ENCODE assay signal across 23 mouse cellular contexts in genomic region chr3:136716247-136716646, GRCm38 (mm10). TPM values are rescaled to one million over a fixed set of nuclear protein-coding genes. Genes with fewer than 3 reads are reported as not detected.
A peak's percentile ranks its signal among the peaks of the same experiment; 100 is the strongest.
DNase-seq lines count a peak whose midpoint lies in the region; ATAC-seq and TF ChIP-seq lines count a peak whose summit lies in the region.
"Had no signal": no experiment of that assay in that cellular context is flagged by ENCODE, and none has a peak within 500 bp of the region (broad histone marks: within the 10 kb centered on the region; RNA-seq: fewer than 3 reads in every experiment).

No protein-coding gene starts in this region.

- H3K9me3 ChIP-seq in heart, embryonic 12.5 days (replicated peaks), result 0 out of 2 replicates have a peak, but pooled peaks cover 2% of the 10 kb centered on the region
- no peaks in the 10 kb centered on the region for H3K9me3 ChIP-seq in neural tube, embryonic 14.5 days (ENCODE audit: control insufficient read depth, low read length)
- no peaks in the 10 kb centered on the region for H3K9me3 ChIP-seq in neural tube, embryonic 15.5 days (replicated peaks)
- H3K9me3 ChIP-seq in midbrain, postnatal 0 days (ENCODE audit: low read length), result no peaks in the 10 kb centered on the region
- H3K9me3 ChIP-seq: embryonic facial prominence, embryonic 12.5 days; embryonic facial prominence, embryonic 15.5 days; heart, embryonic 10.5 days; hindbrain, embryonic 10.5 days; hindbrain, embryonic 13.5 days had no signal

- H3K36me3 ChIP-seq in heart, embryonic 12.5 days, result peaks cover 4% of the 10 kb centered on the region; the same call in 1 of the 2 replicates
- no peaks in the 10 kb centered on the region for H3K36me3 ChIP-seq in neural tube, embryonic 14.5 days (ENCODE audit: control insufficient read depth, insufficient read depth, low read length)
- no peaks in the 10 kb centered on the region for H3K36me3 ChIP-seq in neural tube, embryonic 15.5 days
- H3K36me3 ChIP-seq in midbrain, postnatal 0 days (ENCODE audit: insufficient read depth, low read length), result no peaks in the 10 kb centered on the region
- H3K36me3 ChIP-seq: embryonic facial prominence, embryonic 12.5 days; embryonic facial prominence, embryonic 15.5 days; heart, embryonic 10.5 days; hindbrain, embryonic 13.5 days had no signal

- DNase-seq in cerebellum, adult 2 months, result no peak
- no peak for DNase-seq in heart, postnatal 4 days
- DNase-seq in midbrain, postnatal 0 days (ENCODE audit: low spot score), result no peak
- DNase-seq: adrenal gland, adult 8-10 months; adrenal gland, postnatal 25 days; cerebellum, adult 18-20 months; cerebellum, adult 9-11 months; cerebellum, postnatal 25 days; gastrocnemius, postnatal 10 days; gastrocnemius, postnatal 36 days; heart, adult 2 months had no signal

- WGBS in cerebellum, adult 2 months, result 55% methylated on average over 6 of the region's 6 CpGs
- 64% methylated on average over 6 of the region's 6 CpGs for WGBS in heart, embryonic 12.5 days
- 83% methylated on average over 6 of the region's 6 CpGs for WGBS in neural tube, embryonic 14.5 days
- 91% methylated on average over 6 of the region's 6 CpGs for WGBS in neural tube, embryonic 15.5 days
- WGBS in midbrain, postnatal 0 days, result 86% methylated on average over 6 of the region's 6 CpGs

- 0 out of 2 replicates have a peak overlapping the region, but pooled peaks have one; percentile 40 for H3K27ac ChIP-seq in cerebellum, adult 2 months (ENCODE audit: insufficient read depth, low read length)
- H3K27ac ChIP-seq in heart, embryonic 12.5 days (ENCODE audit: poor library complexity, severe bottlenecking), result no peak overlapping the region
- no peak overlapping the region for H3K27ac ChIP-seq in neural tube, embryonic 14.5 days (ENCODE audit: low read depth, low read length)
- H3K27ac ChIP-seq in neural tube, embryonic 15.5 days (replicated peaks), result no peak overlapping the region
- no peak overlapping the region for H3K27ac ChIP-seq in midbrain, postnatal 0 days (ENCODE audit: low read depth, low read length)
- H3K27ac ChIP-seq: embryonic facial prominence, embryonic 12.5 days; embryonic facial prominence, embryonic 15.5 days; heart, adult 2 months; heart, embryonic 10.5 days; hindbrain, embryonic 10.5 days; hindbrain, embryonic 13.5 days had no signal

- no peak overlapping the region for H3K9ac ChIP-seq in heart, embryonic 12.5 days
- H3K9ac ChIP-seq in neural tube, embryonic 14.5 days (replicated peaks; ENCODE audit: low read depth, low read length), result no peak overlapping the region
- no peak overlapping the region for H3K9ac ChIP-seq in neural tube, embryonic 15.5 days (replicated peaks)
- no peak overlapping the region for H3K9ac ChIP-seq in midbrain, postnatal 0 days (replicated peaks; ENCODE audit: low read length, poor library complexity, severe bottlenecking)
- H3K9ac ChIP-seq: embryonic facial prominence, embryonic 12.5 days; embryonic facial prominence, embryonic 15.5 days; hindbrain, embryonic 13.5 days had no signal

- H3K4me3 ChIP-seq in cerebellum, adult 2 months (replicated peaks; ENCODE audit: insufficient read depth, low read depth, low read length), result no peak overlapping the region
- H3K4me3 ChIP-seq in heart, embryonic 12.5 days, result no peak overlapping the region
- no peak overlapping the region for H3K4me3 ChIP-seq in neural tube, embryonic 14.5 days (ENCODE audit: low read depth, low read length)
- no peak overlapping the region for H3K4me3 ChIP-seq in neural tube, embryonic 15.5 days (replicated peaks)
- no peak overlapping the region for H3K4me3 ChIP-seq in midbrain, postnatal 0 days (ENCODE audit: low read depth, low read length)
- H3K4me3 ChIP-seq: embryonic facial prominence, embryonic 12.5 days; embryonic facial prominence, embryonic 15.5 days; heart, adult 2 months; heart, embryonic 10.5 days; hindbrain, embryonic 10.5 days; hindbrain, embryonic 13.5 days had no signal

- no peaks in the 10 kb centered on the region for H3K27me3 ChIP-seq in cerebellum, adult 2 months (ENCODE audit: control insufficient read depth, insufficient read depth, low read length)
- H3K27me3 ChIP-seq in heart, embryonic 12.5 days (replicated peaks), result no peaks in the 10 kb centered on the region
- no peaks in the 10 kb centered on the region for H3K27me3 ChIP-seq in neural tube, embryonic 14.5 days (ENCODE audit: control insufficient read depth, insufficient read depth, low read length)
- H3K27me3 ChIP-seq in neural tube, embryonic 15.5 days (replicated peaks), result no peaks in the 10 kb centered on the region
- no peaks in the 10 kb centered on the region for H3K27me3 ChIP-seq in midbrain, postnatal 0 days (ENCODE audit: insufficient read depth, low read length)
- H3K27me3 ChIP-seq: embryonic facial prominence, embryonic 12.5 days; embryonic facial prominence, embryonic 15.5 days; hindbrain, embryonic 13.5 days had no signal

- no peak for ATAC-seq in cerebellum, adult (ENCODE audit: insufficient number of reproducible peaks, low FRiP score, low TSS enrichment)
- ATAC-seq in heart, embryonic 12.5 days (ENCODE audit: insufficient number of reproducible peaks, low FRiP score), result 0 out of 2 replicates have a peak, but pooled peaks have one; percentile 25
- ATAC-seq in neural tube, embryonic 14.5 days (ENCODE audit: low read depth), result 0 out of 2 replicates have a peak, but pooled peaks have one; percentile 12
- no peak for ATAC-seq in neural tube, embryonic 15.5 days (ENCODE audit: low FRiP score)
- ATAC-seq in midbrain, postnatal 0 days (ENCODE audit: low FRiP score), result no peak
- ATAC-seq: activated CD4-positive, CD25-positive, alpha-beta regulatory T cell, adult 4 months; forebrain, embryonic 16.5 days; hindbrain, embryonic 16.5 days had no signal

- H3K4me1 ChIP-seq in cerebellum, adult 2 months (ENCODE audit: control insufficient read depth, insufficient read depth, low read length), result peaks cover 26% of the 10 kb centered on the region
- H3K4me1 ChIP-seq in heart, embryonic 12.5 days (replicated peaks), result 0 out of 2 replicates have a peak, but pooled peaks cover 2% of the 10 kb centered on the region
- 0 out of 2 replicates have a peak, but pooled peaks cover 3% of the 10 kb centered on the region for H3K4me1 ChIP-seq in neural tube, embryonic 14.5 days (ENCODE audit: control insufficient read depth, insufficient read depth, low read length)
- H3K4me1 ChIP-seq in neural tube, embryonic 15.5 days, result peaks cover 17% of the 10 kb centered on the region
- no peaks in the 10 kb centered on the region; the same call in 1 of the 2 replicates for H3K4me1 ChIP-seq in midbrain, postnatal 0 days (ENCODE audit: insufficient read depth, low read length)
- H3K4me1 ChIP-seq: hindbrain, embryonic 10.5 days had no signal

- no peak overlapping the region for H3K4me2 ChIP-seq in heart, embryonic 12.5 days
- no peak overlapping the region for H3K4me2 ChIP-seq in neural tube, embryonic 14.5 days (ENCODE audit: low read depth, low read length)
- no peak overlapping the region for H3K4me2 ChIP-seq in neural tube, embryonic 15.5 days
- H3K4me2 ChIP-seq in midbrain, postnatal 0 days (ENCODE audit: low read depth, low read length, poor library complexity, severe bottlenecking), result no peak overlapping the region
- H3K4me2 ChIP-seq: embryonic facial prominence, embryonic 12.5 days; embryonic facial prominence, embryonic 15.5 days; hindbrain, embryonic 13.5 days had no signal

- TF ChIP-seq CTCF in cerebellum, adult 2 months (IDR thresholded peaks at IDR 0.05; ENCODE audit: borderline replicate concordance, insufficient read depth, low read depth, low read length), result no peak
- TF ChIP-seq CTCF in midbrain, postnatal 0 days (IDR thresholded peaks at IDR 0.05), result no peak

- no peak for TF ChIP-seq POLR2A in cerebellum, adult 2 months (IDR thresholded peaks at IDR 0.05; ENCODE audit: borderline replicate concordance, insufficient read depth, low read length)

RNA-seq across cellular contexts. Expression of gene Ppp3ca, which starts 46.3 kb away (rescaled TPM):
- polyA plus RNA-seq in cerebellum, adult 2 months (2012; rRNA removed), result 334 and 338 TPM in 2 replicates
- polyA plus RNA-seq in heart, embryonic 12.5 days (2016; fragmentation: Nextera tagmentation; extraction: Ambion mirVana), result 85.6 TPM in 2 replicates
- 10 to 100 TPM; 56.4 to 62.2 TPM for total RNA-seq in heart, postnatal 4 days (2021)
- polyA plus RNA-seq in neural tube, embryonic 14.5 days (2014; fragmentation: Nextera tagmentation; extraction: Ambion mirVana), result 197 and 215 TPM in 2 replicates
- 166 and 190 TPM in 2 replicates for polyA plus RNA-seq in neural tube, embryonic 15.5 days (2015; fragmentation: Nextera tagmentation; extraction: Ambion mirVana)
- 159 and 180 TPM in 2 replicates for total RNA-seq in midbrain, postnatal 0 days (2014; rRNA removed)
- 161 and 184 TPM in 2 replicates for polyA plus RNA-seq in midbrain, postnatal 0 days (2015; fragmentation: Nextera tagmentation; extraction: Ambion mirVana)

Comparison
In these comparisons a context has a peak if more than half of its experiments do, and no peak if none do; other contexts are left out.
1. ATAC-seq: peak in heart, embryonic 12.5 days (single experiment) and neural tube, embryonic 14.5 days (single experiment); none in cerebellum, adult (single experiment), neural tube, embryonic 15.5 days (single experiment) and midbrain, postnatal 0 days (single experiment).